Mouse (Mus musculus): ENCODE measurements around the gene Trim38.

Gene Trim38

DNA sequence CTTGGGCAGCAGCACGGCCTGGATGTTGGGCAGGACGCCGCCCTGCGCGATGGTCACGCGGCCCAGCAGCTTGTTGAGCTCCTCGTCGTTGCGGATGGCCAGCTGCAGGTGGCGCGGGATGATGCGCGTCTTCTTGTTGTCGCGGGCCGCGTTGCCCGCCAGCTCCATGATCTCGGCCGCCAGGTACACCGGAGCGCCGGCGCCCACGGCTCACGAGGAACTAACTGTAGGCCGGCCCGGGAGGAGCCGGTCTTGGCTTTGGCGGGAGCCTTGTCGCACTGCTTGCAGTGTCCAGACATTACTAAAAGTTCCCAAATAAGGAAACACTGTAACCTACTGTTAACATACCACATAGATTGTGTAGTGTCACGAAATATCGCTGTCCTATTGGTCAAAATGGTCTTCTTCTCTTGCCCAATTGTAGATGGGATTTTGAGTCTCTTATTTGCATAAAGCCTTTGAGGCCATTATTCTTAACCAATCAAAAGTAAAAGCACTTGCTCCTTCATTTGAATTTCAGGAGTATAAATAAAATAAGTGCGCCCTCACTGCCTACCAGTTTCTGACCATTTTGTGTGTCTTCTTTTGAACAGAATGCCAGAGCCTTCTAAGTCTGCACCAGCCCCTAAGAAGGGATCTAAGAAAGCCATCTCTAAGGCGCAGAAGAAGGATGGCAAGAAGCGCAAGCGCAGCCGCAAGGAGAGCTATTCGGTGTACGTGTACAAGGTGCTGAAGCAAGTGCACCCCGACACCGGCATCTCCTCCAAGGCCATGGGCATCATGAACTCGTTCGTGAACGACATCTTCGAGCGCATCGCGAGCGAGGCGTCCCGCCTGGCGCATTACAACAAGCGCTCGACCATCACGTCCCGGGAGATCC, 23.3 kb upstream of the Trim38 start, which contains the start of gene Hist1h2bb:
Gene Hist1h2bb, plus strand, starts transcription at position 534 of the 880 bp plus-strand sequence.
- DNase-seq (ENCODE audit: low spot score in 2 of 2): peak; percentile 78 to 87

DNA sequence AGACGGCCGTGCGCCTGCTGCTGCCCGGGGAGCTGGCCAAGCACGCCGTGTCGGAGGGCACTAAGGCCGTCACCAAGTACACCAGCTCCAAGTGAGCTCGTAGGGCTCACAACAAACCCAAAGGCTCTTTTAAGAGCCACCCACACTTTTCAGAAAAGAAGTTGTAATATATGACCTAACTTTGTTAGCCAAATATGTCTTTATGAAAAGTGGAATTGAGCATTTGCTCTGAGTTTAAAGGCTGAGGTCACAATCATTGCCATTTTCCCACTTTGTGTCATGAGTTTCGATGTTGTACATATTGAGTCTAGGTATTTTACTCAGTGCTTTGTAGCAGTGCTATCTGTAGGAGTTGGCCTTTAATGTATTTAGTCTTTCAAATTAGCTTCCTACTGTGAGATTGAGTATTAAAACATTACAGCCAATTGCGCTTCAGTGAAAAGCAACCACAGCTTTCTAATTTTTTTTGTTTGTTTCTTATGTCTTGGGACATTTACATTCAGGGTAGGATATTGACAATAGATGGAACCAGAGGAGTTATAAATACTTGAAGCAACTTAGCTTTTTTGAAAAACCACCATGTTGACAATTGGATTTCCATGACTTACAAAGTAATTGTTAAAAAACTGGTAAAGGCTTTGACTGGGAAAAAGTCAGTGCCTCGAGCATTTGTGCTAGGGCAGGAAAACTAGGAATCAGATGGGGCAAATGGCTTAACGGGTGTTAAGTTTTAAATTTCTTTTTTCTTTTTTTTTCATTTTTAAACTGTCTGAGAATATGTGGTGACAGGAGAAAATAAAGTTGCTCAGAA, 22.4 kb upstream of the Trim38 start:
- no peak for DNase-seq (ENCODE audit: low spot score in 2 of 2)

DNA sequence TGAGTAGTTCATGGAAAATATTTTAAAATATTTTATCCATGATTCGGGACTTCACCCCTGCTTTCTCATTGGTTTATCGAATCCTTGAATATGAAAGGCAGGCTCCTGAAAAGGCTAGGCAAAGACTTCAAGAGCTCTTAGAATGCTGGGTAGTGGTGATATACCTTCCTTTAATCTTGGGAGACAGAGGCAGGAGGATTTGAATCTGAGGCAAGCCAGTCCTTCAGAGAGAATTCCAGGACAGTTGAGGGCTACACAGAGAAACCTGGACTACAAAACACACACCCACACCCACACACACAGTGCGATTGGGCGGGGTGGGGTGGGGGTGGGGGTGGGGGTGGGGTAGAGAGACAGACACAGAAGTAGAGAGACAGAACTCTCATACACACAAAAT, 21.8 kb upstream of the Trim38 start:
- no peak for DNase-seq (ENCODE audit: low spot score in 2 of 2)

DNA sequence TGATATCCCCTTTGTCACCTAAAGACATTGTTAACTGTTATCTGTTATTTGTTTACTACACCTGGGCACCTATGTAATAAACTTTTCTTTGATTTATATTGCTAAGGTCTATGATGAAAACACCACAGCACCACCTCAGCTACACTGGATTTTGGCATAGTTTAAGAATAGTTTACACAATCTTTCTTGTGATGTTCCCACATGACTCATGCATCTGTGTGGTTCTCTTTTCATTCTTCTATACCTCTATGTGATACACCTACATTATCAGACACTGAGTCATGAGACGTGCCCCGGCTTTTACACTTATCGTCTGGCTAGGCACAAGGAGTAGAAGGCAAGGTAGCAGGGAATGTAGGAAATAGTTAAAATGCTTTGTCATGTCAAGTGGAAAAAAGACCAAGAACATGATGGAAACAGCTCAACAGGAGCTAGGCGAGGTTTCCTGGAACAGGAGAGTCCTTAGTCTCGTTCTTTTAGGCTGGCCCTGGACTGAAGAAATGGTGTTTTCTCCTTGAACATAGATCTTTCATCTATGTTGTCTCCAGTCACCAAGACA, 20.1 kb upstream of the Trim38 start:
- no peak for DNase-seq (ENCODE audit: low spot score in 2 of 2)

DNA sequence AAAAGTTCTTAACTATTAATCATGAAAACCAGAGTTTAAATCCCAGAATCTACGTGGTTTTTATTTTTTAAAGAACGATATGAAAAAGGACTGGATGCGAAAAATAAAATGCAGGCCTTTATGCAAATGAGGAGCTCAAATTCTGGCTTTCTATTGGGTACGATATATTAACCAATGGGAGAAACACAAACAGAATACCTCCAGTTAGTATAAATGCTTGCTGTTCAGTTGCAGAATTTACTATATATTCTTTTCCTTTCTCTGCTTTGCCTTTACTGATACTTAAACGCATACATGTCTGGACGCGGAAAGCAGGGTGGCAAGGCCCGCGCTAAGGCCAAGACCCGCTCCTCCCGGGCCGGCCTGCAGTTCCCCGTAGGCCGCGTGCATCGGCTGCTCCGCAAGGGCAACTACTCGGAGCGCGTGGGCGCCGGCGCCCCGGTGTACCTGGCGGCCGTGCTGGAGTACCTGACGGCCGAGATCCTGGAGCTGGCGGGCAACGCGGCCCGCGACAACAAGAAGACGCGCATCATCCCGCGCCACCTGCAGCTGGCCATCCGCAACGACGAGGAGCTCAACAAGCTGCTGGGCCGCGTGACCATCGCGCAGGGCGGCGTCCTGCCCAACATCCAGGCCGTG, 18.8 kb upstream of the Trim38 start, which contains the start of gene Hist1h2ab:
Gene Hist1h2ab, plus strand, starts transcription at position 288 of the 639 bp plus-strand sequence.
- DNase-seq (ENCODE audit: low spot score in 2 of 2): peak; percentile 47 to 51

DNA sequence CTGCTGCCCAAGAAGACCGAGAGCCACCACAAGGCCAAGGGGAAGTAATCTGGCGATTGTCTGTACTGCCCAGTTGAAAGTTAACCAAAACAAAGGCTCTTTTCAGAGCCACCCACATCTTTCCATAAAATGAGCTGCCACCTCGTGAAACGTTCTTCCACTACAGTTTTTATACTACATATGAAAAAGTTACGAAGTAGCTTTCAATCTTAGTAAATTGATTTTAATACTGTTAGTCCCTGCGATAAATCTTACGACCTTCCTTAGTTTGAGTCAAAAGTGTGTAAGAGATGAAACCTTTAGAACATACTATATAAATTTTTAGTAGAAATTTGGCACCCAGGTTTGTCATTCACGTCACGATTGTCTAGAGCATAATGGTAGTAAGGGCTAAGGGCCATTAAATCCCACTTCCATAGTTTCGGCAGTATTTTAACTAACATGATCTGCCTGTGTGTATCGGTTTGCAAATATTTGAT, 18.2 kb upstream of the Trim38 start:
- DNase-seq (ENCODE audit: low spot score in 2 of 2): peak in 1 of 2 experiments; percentile 5

DNA sequence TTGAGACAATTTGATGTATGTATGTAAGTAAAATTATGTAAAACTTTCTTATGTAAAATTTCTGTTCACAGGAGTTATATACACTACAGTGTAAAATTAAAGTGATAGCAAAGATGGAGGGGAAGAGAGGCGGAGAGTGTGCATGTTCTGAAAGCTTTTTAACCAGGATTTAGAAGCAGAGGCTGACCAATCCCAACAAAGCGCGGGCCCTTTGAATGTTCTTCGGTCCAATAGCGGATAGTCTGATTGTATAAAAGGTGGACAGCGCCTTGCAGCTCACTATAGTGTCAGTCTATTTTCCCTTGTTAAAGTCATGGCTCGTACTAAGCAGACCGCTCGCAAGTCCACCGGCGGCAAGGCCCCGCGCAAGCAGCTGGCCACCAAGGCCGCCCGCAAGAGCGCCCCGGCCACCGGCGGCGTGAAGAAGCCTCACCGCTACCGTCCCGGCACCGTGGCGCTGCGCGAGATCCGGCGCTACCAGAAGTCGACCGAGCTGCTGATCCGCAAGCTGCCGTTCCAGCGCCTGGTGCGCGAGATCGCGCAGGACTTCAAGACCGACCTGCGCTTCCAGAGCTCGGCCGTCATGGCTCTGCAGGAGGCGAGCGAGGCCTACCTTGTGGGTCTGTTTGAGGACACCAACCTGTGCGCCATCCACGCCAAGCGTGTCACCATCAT, 17.5 kb upstream of the Trim38 start, which contains the start of gene Hist1h3b:
Gene Hist1h3b, plus strand, starts transcription at position 201 of the 675 bp plus-strand sequence.
- DNase-seq (ENCODE audit: low spot score in 2 of 2): peak; percentile 91 to 97

DNA sequence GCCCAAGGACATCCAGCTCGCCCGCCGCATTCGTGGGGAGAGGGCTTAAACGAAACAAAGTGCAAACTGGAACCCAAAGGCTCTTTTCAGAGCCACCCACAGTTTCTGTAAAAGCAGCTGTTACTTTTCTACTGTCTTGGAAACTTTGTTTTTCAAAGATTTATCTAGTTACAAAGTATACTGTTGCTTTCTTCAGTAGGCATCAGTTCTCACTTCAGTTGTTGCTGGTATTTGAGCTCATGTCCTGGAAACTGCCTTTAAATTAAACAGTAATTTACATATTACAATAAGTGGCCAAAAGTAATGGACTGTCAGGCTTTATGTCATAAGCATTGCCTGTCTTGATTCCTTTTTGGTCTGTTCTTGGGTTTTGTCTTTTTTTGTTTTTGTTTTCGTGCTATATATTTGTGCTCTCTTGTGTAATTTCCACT, 17.0 kb upstream of the Trim38 start:
- DNase-seq (ENCODE audit: low spot score in 2 of 2): no peak

DNA sequence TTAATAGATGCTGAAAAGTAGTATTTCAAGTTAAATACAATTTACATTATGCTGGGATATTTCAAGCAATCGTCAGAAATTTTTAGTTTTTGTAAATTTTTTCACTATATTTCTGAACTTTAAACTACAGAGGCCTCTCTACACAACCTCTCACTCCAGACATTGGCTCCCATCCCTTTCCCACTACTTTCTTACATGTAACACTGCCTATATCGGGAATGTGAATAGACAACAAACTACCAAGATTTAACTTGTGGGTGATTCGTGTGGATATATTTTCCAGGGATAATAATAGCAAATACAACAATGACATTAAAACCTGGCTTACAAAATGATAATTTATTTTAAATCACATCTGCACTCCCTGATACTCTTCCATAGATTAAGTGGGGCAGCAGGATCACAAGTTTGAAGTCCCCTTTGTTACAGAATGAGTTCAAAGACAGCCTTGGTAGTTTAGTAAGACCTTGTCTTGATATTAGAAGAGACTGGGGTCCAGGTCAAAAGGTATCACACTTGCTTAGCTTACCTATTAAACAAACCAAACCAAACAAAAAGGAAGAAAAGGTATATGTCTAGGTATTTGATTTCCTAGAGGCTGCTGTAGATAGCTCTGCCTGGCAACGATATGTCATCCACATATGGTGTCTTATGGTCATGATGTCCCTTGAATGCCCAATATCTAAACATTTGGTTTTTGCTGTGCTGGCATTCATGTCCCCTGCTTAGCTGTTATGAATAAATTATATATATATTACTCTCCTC, 16.2 kb upstream of the Trim38 start:
- no peak for DNase-seq (ENCODE audit: low spot score in 2 of 2)

DNA sequence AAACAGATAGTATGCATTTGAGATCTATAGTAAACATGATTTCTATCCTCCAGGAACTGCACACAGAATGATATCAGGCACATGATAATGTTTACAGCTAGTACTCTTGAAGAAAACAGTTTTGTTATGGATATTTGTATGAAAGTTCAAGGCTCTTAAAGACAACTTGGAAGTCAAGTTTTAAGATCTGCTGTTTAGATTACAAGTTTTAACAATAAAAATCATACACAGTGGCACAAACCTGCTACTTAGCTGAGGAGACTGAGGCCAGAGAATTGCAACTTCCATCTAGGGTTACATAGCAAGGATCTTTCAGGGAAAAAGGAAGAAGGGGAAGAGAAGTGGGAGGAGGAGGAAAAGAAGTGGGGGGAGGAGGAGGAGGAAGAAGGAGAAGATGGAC, 14.7 kb upstream of the Trim38 start:
- no peak for DNase-seq (ENCODE audit: low spot score in 2 of 2)

DNA sequence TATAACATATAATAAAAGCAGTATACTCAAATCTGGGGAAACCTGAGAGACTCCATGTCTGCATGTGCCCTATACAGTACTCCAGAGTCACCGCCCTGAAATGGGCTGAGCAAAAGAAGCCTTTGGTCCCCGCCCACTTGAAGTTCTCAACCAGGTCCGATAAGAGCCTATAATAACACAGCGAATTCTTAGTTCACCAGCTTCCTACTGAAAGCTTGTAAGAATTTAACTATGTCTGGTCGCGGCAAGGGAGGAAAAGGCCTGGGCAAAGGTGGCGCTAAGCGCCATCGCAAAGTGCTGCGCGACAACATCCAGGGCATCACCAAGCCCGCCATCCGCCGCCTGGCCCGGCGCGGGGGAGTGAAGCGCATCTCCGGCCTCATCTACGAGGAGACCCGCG, 12.9 kb upstream of the Trim38 start, which contains the start of gene Hist1h4b:
Gene Hist1h4b, plus strand, starts transcription at position 224 of the 400 bp plus-strand sequence.
- peak; percentile 84 to 97 for DNase-seq (ENCODE audit: low spot score in 2 of 2)

DNA sequence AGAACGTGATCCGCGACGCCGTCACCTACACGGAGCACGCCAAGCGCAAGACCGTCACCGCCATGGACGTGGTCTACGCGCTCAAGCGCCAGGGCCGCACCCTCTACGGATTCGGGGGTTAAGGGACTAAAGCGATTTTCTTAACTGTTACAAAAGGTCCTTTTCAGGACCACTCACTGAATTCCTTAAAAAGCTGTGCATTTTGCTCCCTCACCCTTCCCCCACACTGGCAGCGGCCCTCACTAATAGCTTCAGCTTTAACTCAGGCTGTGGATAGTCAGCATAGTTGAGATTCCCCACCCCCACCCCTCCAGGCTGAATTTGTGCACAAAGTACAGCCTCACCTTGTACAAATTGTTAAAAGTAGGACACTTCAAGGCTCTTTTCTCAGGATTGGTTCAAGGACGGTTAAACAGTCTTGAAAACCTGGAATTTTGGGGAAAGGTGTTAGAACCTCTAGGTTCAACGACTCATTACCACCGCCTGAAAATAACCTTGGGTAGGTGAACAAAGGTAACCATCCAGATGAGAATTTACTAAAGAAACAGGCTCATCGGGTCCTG, 12.4 kb upstream of the Trim38 start:
- DNase-seq (ENCODE audit: low spot score in 2 of 2): no peak

DNA sequence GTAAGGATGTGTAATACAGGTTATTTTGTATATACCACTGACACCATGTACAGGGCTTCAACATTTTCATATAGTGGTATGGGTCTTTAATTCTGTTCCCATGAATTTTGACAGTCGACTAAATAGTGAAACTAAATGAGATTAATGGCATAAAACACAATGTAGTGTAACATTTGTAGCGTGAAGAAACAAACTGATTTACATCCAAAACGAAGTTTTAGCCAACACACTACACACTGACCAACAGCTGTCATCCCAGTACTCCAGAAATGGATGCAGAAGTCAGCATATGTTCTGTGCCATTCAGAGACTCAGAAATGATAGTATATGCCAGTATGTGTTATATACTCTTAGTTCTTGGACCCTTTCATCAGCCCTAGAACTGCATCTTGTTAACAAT, 11.8 kb upstream of the Trim38 start:
- DNase-seq (ENCODE audit: low spot score in 2 of 2): no peak

DNA sequence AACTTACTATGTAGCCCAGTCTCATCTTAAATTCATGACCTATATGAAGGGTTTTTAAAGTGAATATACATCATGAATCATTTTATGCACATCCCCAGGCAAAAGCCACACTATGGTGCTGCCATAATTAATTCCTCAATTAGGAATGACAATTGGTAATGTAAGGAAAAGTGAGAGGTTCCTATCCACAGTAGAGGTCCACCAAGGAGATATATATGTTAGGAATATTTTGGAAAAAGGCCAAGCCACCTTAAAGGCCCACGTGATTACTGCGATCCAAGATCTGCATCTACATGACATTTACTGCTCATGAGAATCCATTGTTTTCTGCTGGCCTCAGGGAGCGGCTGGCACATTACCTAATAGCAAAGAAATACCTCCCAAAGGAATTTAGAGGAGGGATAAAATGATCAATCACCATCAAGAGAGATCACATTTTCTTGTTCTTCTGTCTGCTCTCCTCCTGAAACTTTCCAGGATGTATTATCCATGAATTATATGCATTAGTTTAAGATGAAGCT, 10.4 kb upstream of the Trim38 start:
- no peak for DNase-seq (ENCODE audit: low spot score in 2 of 2)

DNA sequence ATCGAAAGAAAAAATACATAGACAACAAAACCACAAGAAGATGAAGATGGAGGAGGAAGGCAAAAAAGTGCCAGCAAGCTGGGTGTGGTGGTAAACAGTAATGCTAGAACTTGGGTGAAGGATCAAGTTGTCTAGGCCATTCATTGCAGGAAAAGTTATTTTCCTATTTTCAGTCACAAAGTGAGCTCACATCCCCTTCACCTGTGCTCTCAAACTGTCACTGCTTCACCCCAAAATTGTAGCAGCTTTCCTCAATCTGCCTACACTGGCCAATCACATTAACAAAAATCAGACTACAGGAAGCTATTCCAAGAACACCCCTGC, 9.8 kb upstream of the Trim38 start:
- no peak for DNase-seq (ENCODE audit: low spot score in 2 of 2)

DNA sequence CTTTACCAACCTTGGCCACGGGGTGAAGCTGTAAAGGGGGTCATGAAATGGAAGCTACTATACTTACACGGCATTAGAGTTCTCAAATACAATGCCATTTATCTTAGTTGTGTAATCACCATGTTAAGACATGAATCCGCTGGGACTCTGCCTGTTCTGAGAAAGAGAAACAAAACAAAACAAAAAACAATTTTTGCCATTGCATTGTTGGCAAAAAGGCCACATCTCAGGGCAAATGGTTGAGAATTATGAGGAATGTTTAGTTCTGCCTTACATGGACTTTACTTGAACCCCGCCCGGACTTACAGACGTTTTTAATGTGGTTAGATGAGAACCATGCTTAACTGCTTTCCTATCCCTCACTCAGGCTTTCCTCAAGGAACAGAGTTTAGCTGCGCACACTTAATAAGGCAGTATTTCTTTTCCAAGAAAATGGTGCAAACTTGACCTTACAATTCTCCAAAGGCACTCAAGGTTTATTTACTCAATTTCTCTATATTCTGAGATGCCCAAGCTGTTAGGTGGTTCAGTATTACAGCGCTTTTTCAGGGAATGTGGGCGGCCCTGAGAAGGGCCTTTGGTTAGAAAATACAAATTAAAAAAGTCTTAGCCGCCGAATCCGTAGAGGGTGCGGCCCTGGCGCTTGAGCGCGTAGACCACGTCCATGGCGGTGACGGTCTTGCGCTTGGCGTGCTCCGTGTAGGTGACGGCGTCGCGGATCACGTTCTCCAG, 9.3 kb upstream of the Trim38 start:
- no peak for DNase-seq (ENCODE audit: low spot score in 2 of 2)

DNA sequence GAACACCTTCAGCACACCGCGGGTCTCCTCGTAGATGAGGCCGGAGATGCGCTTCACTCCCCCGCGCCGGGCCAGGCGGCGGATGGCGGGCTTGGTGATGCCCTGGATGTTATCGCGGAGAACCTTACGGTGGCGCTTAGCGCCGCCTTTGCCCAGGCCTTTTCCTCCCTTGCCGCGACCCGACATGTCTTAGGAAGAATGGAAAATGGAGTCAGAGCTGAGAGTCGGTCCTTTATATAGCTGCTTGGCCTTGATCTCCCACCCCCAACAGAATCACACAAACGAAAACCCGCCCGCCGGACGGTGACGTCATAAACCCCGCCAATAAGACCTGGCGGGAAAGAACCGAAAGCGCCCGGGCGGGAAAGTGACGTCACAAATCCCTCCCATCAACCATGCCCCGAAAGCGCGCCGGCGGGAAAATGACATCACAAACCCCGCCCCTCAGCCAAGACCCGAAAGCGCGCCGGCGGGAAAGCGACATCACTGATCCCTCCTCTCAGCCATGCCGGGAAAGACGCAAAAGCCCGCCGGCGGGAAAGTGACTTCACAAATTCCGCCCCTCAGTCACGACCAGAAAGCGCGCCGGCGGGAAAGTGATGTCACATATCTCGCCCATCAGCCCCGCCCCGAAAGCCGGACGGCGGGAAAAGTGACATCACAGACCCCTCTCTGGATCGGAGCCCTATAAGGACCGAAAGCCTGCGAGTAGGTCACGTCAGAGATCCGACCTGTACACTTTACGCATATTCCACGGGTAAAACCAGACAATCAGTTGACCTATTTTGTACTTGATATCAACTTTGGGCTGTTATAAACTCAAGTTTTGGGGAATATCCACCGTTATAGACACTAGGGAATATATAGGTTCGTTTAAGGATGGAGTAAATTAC, 8.5 kb upstream of the Trim38 start, which contains the start of gene Hist1h4a:
Gene Hist1h4a, minus strand, starts transcription at position 259 of the 893 bp plus-strand sequence.
- DNase-seq (ENCODE audit: low spot score in 2 of 2): peak; percentile 99
